Mouse (Mus musculus): ENCODE results near the gene Fchsd2.

- no peak for TF ChIP-seq POLR2A (IDR thresholded peaks at IDR 0.05; ENCODE audit: insufficient read depth, low read depth, low read length)
- no peak for TF ChIP-seq CTCF (IDR thresholded peaks at IDR 0.05; ENCODE audit: insufficient read depth, low read depth, low read length)
Observed at GRCm38 (mm10) chr7:101059188-101059587, 33.5 kb upstream of the Fchsd2 start.
